Mouse (Mus musculus) CH12.LX (cell line): ENCODE data around the gene Cdkl3. TPM values are rescaled to one million over a fixed set of nuclear protein-coding genes. Genes with fewer than 3 reads are reported as not detected.

Experiments used
- DNase-seq: peaks from one replicate; pipeline ENCODE4 v3.0.0-alpha.2; 2013; ENCODE audit errors: extremely low read depth
- H3K27ac ChIP-seq: 2 replicates; pipeline ENCODE4 v1.5.1; 2012; ENCODE audit warnings: low read depth, mild to moderate bottlenecking, control low read depth, moderate library complexity; ENCODE audit not compliant: insufficient read depth
- H3K27me3 ChIP-seq: replicated peaks from 2 replicates; pipeline ENCODE3; 2012; ENCODE audit warnings: inconsistent platforms
- H3K36me3 ChIP-seq, 2 experiments: replicated peaks in 1 of 2; 2 replicates each; pipeline versions ENCODE3 to v1.6.1; 2012; ENCODE audit warnings: inconsistent platforms in 1 of 2, low read length in 1 of 2, mild to moderate bottlenecking in 1 of 2, mixed read lengths in 1 of 2, moderate library complexity in 1 of 2; ENCODE audit not compliant: control insufficient read depth in 1 of 2, insufficient read depth in 1 of 2
- H3K4me1 ChIP-seq, 2 experiments: 2 replicates each; pipeline ENCODE4 v1.6.1; 2012; ENCODE audit warnings: inconsistent platforms in 1 of 2, moderate library complexity in 1 of 2; ENCODE audit not compliant: insufficient read depth in 2 of 2, control insufficient read depth in 1 of 2
- H3K4me2 ChIP-seq: 2 replicates; pipeline ENCODE4 v1.6.1; 2012; ENCODE audit warnings: low read depth, mild to moderate bottlenecking, control low read depth; ENCODE audit not compliant: poor library complexity, insufficient read depth, severe bottlenecking
- H3K4me3 ChIP-seq, 3 experiments: fragments of 150-350 bp in 1 of 3; sonication (generic) in 1 of 3; replicated peaks in 1 of 3; 2 replicates each; pipeline versions ENCODE3 to v1.5.1; 2011 to 2012; ENCODE audit warnings: low read depth in 2 of 3, low read length in 2 of 3, mild to moderate bottlenecking in 2 of 3, moderate library complexity in 2 of 3, control low read depth in 1 of 3, improper control_type of control experiment in 1 of 3, inconsistent platforms in 1 of 3, mixed read lengths in 1 of 3; ENCODE audit not compliant: poor library complexity in 1 of 3
- H3K79me2 ChIP-seq: replicated peaks from 2 replicates; pipeline ENCODE4 v1.6.1; 2012; ENCODE audit warnings: mild to moderate bottlenecking, moderate library complexity; ENCODE audit not compliant: control insufficient read depth, poor library complexity, insufficient read depth, severe bottlenecking; ENCODE audit errors: extremely low read depth
- H3K9ac ChIP-seq: 2 replicates; pipeline ENCODE4 v1.6.1; 2012; ENCODE audit warnings: low read depth, mild to moderate bottlenecking, control low read depth, moderate library complexity; ENCODE audit not compliant: insufficient read depth
- H3K9me3 ChIP-seq: replicated peaks from 2 replicates; pipeline ENCODE3; 2012; ENCODE audit warnings: low read length, inconsistent platforms, mixed read lengths
- BHLHE40 ChIP-seq: IDR thresholded peaks from 2 replicates; pipeline ENCODE4 v1.6.1; 2011; ENCODE audit warnings: mild to moderate bottlenecking, low read depth, low read length, improper control_type of control experiment
- CTCF ChIP-seq, 2 experiments: IDR thresholded peaks in 1 of 2; conservative IDR thresholded peaks in 1 of 2; 2 replicates each; pipeline ENCODE4 v1.5.1; 2011 to 2012; ENCODE audit warnings: low read depth in 2 of 2, low read length in 2 of 2, improper control_type of control experiment in 1 of 2, inconsistent platforms in 1 of 2, mild to moderate bottlenecking in 1 of 2, moderate library complexity in 1 of 2
- E2F4 ChIP-seq: IDR thresholded peaks from 2 replicates; pipeline ENCODE4 v1.6.1; 2011; ENCODE audit warnings: low read depth, low read length, improper control_type of control experiment; ENCODE audit not compliant: insufficient replicate concordance
- EP300 ChIP-seq: IDR thresholded peaks from 2 replicates; pipeline ENCODE4 v1.6.1; 2011; ENCODE audit warnings: low read length, improper control_type of control experiment
- ETS1 ChIP-seq: conservative IDR thresholded peaks from 2 replicates; pipeline ENCODE4 v1.6.1; 2012; ENCODE audit warnings: low read depth, mild to moderate bottlenecking, inconsistent platforms, low read length, improper control_type of control experiment, moderate library complexity
- GABPA ChIP-seq: IDR thresholded peaks from 2 replicates; pipeline ENCODE4 v1.6.1; 2012; ENCODE audit warnings: low read depth, low read length, improper control_type of control experiment, inconsistent platforms; ENCODE audit not compliant: insufficient replicate concordance
- HCFC1 ChIP-seq: IDR thresholded peaks from 2 replicates; pipeline ENCODE4 v1.6.1; 2012; ENCODE audit warnings: low read depth, mild to moderate bottlenecking, inconsistent platforms, low read length, improper control_type of control experiment
- IRF4 ChIP-seq: IDR thresholded peaks from 2 replicates; pipeline ENCODE4 v1.6.1; 2014; ENCODE audit warnings: low read depth, mild to moderate bottlenecking, inconsistent platforms, low read length, improper control_type of control experiment
- JUN ChIP-seq: IDR thresholded peaks from 2 replicates; pipeline ENCODE4 v1.6.1; 2011; ENCODE audit warnings: low read depth, mild to moderate bottlenecking, low read length, improper control_type of control experiment, moderate library complexity; ENCODE audit not compliant: insufficient read depth
- JUND ChIP-seq: conservative IDR thresholded peaks from 2 replicates; pipeline ENCODE4 v1.6.1; 2011; ENCODE audit warnings: low read depth, low read length, improper control_type of control experiment
- KAT2A ChIP-seq: IDR thresholded peaks from 2 replicates; pipeline ENCODE4 v1.6.1; 2012; ENCODE audit warnings: low read length, improper control_type of control experiment, inconsistent platforms; ENCODE audit not compliant: insufficient replicate concordance
- MAFK ChIP-seq: IDR thresholded peaks from 2 replicates; pipeline ENCODE4 v1.6.1; 2011; ENCODE audit warnings: low read length, improper control_type of control experiment; ENCODE audit not compliant: insufficient replicate concordance
- MAX ChIP-seq: IDR thresholded peaks from 2 replicates; pipeline ENCODE4 v1.6.1; 2011; ENCODE audit warnings: low read length, improper control_type of control experiment
- MAZ ChIP-seq: IDR thresholded peaks from 2 replicates; pipeline ENCODE4 v1.6.1; 2012; ENCODE audit warnings: low read depth, mild to moderate bottlenecking, inconsistent platforms, low read length, improper control_type of control experiment, moderate library complexity
- MXI1 ChIP-seq: IDR thresholded peaks from 2 replicates; pipeline ENCODE4 v1.6.1; 2011; ENCODE audit warnings: mild to moderate bottlenecking, low read depth, low read length, improper control_type of control experiment
- MYC ChIP-seq: IDR thresholded peaks from 2 replicates; pipeline ENCODE4 v1.6.1; 2011; ENCODE audit warnings: low read depth, mild to moderate bottlenecking, improper control_type of control experiment, low read length
- NRF1 ChIP-seq: IDR thresholded peaks from 2 replicates; pipeline ENCODE4 v1.6.1; 2014; ENCODE audit warnings: low read depth, mild to moderate bottlenecking, inconsistent platforms, low read length, improper control_type of control experiment, moderate library complexity
- POLR2A ChIP-seq: IDR thresholded peaks from 2 replicates; pipeline ENCODE4 v1.6.1; 2011; ENCODE audit warnings: low read depth, mild to moderate bottlenecking, improper control_type of control experiment, low read length
- POLR2AphosphoS2 ChIP-seq: IDR thresholded peaks from 2 replicates; pipeline ENCODE4 v1.6.1; 2011; ENCODE audit warnings: low read depth, low read length, improper control_type of control experiment
- RCOR1 ChIP-seq: conservative IDR thresholded peaks from 2 replicates; pipeline ENCODE4 v1.6.1; 2012; ENCODE audit warnings: low read depth, mild to moderate bottlenecking, inconsistent platforms, low read length, improper control_type of control experiment
- SIN3A ChIP-seq: IDR thresholded peaks from 2 replicates; pipeline ENCODE4 v1.6.1; 2012; ENCODE audit warnings: low read length, improper control_type of control experiment, inconsistent platforms
- SMC3 ChIP-seq: IDR thresholded peaks from 2 replicates; pipeline ENCODE4 v1.6.1; 2011; ENCODE audit warnings: low read depth, low read length, improper control_type of control experiment
- TBP ChIP-seq: conservative IDR thresholded peaks from 2 replicates; pipeline ENCODE4 v1.6.1; 2011; ENCODE audit warnings: low read depth, low read length, improper control_type of control experiment
- TCF12 ChIP-seq: IDR thresholded peaks from 2 replicates; pipeline ENCODE4 v1.6.1; 2014; ENCODE audit warnings: low read depth, mild to moderate bottlenecking, inconsistent platforms, low read length, improper control_type of control experiment
- USF1 ChIP-seq: IDR thresholded peaks from 2 replicates; pipeline ENCODE4 v1.6.1; 2014; ENCODE audit warnings: low read depth, mild to moderate bottlenecking, inconsistent platforms, low read length, improper control_type of control experiment
- USF2 ChIP-seq: conservative IDR thresholded peaks from 2 replicates; pipeline ENCODE4 v1.6.1; 2011; ENCODE audit warnings: low read depth, low read length, improper control_type of control experiment
- ZC3H11A ChIP-seq: IDR thresholded peaks from 2 replicates; pipeline ENCODE4 v1.6.1; 2012; ENCODE audit warnings: low read depth, mild to moderate bottlenecking, inconsistent platforms, low read length, improper control_type of control experiment
- ZMIZ1 ChIP-seq: IDR thresholded peaks from 2 replicates; pipeline ENCODE4 v1.6.1; 2012; ENCODE audit warnings: low read depth, mild to moderate bottlenecking, inconsistent platforms, low read length, improper control_type of control experiment
- ZNF384 ChIP-seq: IDR thresholded peaks from 2 replicates; pipeline ENCODE4 v1.6.1; 2012; ENCODE audit warnings: low read depth, low read length, improper control_type of control experiment, inconsistent platforms
- dilution Hi-C: fragments of 300-500 bp; cut with MboI; formaldehyde crosslinking; loops from 2 replicates; pipeline ENCODE4 v1.14.3; 2020; ENCODE audit warnings: low sequenced_read_pairs; ENCODE audit not compliant: extremely low pct_unique_long_range_greater_than_20kb, extremely low pct_ligation_motif_present
- in situ Hi-C: fragments of 300-500 bp; cut with MboI; formaldehyde crosslinking; loops from 3 replicates; pipeline ENCODE4 v1.14.3; 2019; ENCODE audit warnings: low sequenced_read_pairs, low pct_ligation_motif_present, low pct_unique_long_range_greater_than_20kb, mixed read lengths
- polyA plus RNA-seq: library from polyadenylated mRNA; unstranded; fragments of >175 nt; gene quantifications from 2 replicates; pipeline ENCODE4 v1.2.1, GENCODE M21; 2012; ENCODE audit warnings: low read depth; ENCODE audit not compliant: insufficient read length
- total RNA-seq, 2 experiments: library from RNA; depleted of rRNA; stranded (reverse); fragments of 300-350 nt in 1 of 2; fragments of >200 nt in 1 of 2; gene quantifications; 2 replicates each; pipeline ENCODE4 v1.2.3; 2012 to 2014

The Cdkl3 gene
- total and polyA plus RNA-seq, 3 experiments: 4.4 to 9.7 (median 8.0) TPM

- dilution Hi-C loops: no loop called here
- peaks cover 20 to 26% of the 10 kb centered on the region in 2 experiments for H3K36me3 ChIP-seq
- no peak for DNase-seq
- no peak overlapping the region for H3K27ac ChIP-seq
- H3K4me2 ChIP-seq: no peak overlapping the region
- no peaks in the 10 kb centered on the region for H3K27me3 ChIP-seq
- H3K79me2 ChIP-seq: peaks cover 25% of the 10 kb centered on the region
- TF ChIP-seq CTCF (conservative IDR thresholded peaks at IDR 0.05 in 1 of 2, IDR thresholded peaks at IDR 0.05 in 1 of 2; ENCODE audit: low read depth in 2 of 2, low read length in 2 of 2) (no peak), ETS1 (no peak), USF1 (no peak), JUND (no peak), TCF12 (no peak), MAZ (no peak)
- peaks cover 1% of the 10 kb centered on the region for H3K9me3 ChIP-seq
- H3K9ac ChIP-seq: no peak overlapping the region
- in situ Hi-C loops: loop anchor here (10.0 kb wide), 1 partner anchor 142 kb away; no protein-coding TSS in a partner anchor
- H3K4me1 ChIP-seq: peaks cover 5 to 35% of the 10 kb centered on the region in 2 experiments; a peak in 3 of 4 replicates
- no peak overlapping the region for H3K4me3 ChIP-seq
Observed at GRCm38 (mm10) chr11:51966651-51967050, 37.4 kb upstream of the Cdkl3 start.

GRCm38 (mm10) chr11:51967443-51968401 is 36.3 kb upstream of the Cdkl3 start, which contains the start of gene Cdkn2aipnl:
Gene Cdkn2aipnl, plus strand, starts transcription at chr11:51967661.
- H3K4me1 ChIP-seq: peaks cover 5 to 30% of the 10 kb centered on the region in 2 experiments; a peak in 3 of 4 replicates
- H3K9me3 ChIP-seq: peaks cover 10% of the 10 kb centered on the region
- H3K4me2 ChIP-seq: peak within 1 kb of the TSS; percentile 82
- peak within 1 kb of the TSS; percentile 63 for H3K27ac ChIP-seq
- DNase-seq: peak; percentile 96
- H3K79me2 ChIP-seq: peaks cover 25% of the 10 kb centered on the region
- peaks cover 30 to 36% of the 10 kb centered on the region in 2 experiments for H3K36me3 ChIP-seq
- in situ Hi-C loops: loop anchor here (10.0 kb wide), 1 partner anchor 143 kb away; no protein-coding TSS in a partner anchor
- H3K27me3 ChIP-seq: no peaks in the 10 kb centered on the region
- H3K4me3 ChIP-seq: peak within 1 kb of the TSS; percentile 71 to 75 (median 75)
- peak within 1 kb of the TSS; percentile 77 for H3K9ac ChIP-seq
- dilution Hi-C loops: no loop called here
- TF ChIP-seq MAZ (peak; percentile 86), GABPA (peak; percentile 99), IRF4 (peak; percentile 92), TBP (0 out of 2 replicates have a peak, but pooled peaks have one; percentile 39), ZC3H11A (peak; percentile 89), POLR2A (peak; percentile 86), MXI1 (peak; percentile 88), MAFK (peak; percentile 44; the same call in 1 of the 2 replicates), POLR2AphosphoS2 (no peak), USF2 (peak; percentile 86), JUND (no peak), EP300 (no peak), NRF1 (peak; percentile 76), ZMIZ1 (peak; percentile 88), CTCF (conservative IDR thresholded peaks at IDR 0.05 in 1 of 2, IDR thresholded peaks at IDR 0.05 in 1 of 2; ENCODE audit: low read depth in 2 of 2, low read length in 2 of 2) (peak; percentile 22 to 99; a peak in 3 of 4 replicates), RCOR1 (peak; percentile 81; the same call in 1 of the 2 replicates), SMC3 (peak; percentile 99), MYC (peak; percentile 79), HCFC1 (peak; percentile 92), KAT2A (peak; percentile 92; the same call in 1 of the 2 replicates), E2F4 (0 out of 2 replicates have a peak, but pooled peaks have one; percentile 58), MAX (peak; percentile 98), ZNF384 (peak; percentile 67), JUN (no peak; the same call in 1 of the 2 replicates), SIN3A (peak; percentile 96), BHLHE40 (peak; percentile 78)
